Mouse (Mus musculus): ENCODE data around the gene Pik3c2b. TPM values are rescaled to one million over a fixed set of nuclear protein-coding genes. Genes with fewer than 3 reads are reported as not detected.
A peak's percentile ranks its signal among the peaks of the same experiment; 100 is the strongest.

Gene Pik3c2b
- total and polyA plus RNA-seq, 3 experiments = 14.6 to 19.9 (median 19.4) TPM

DNA sequence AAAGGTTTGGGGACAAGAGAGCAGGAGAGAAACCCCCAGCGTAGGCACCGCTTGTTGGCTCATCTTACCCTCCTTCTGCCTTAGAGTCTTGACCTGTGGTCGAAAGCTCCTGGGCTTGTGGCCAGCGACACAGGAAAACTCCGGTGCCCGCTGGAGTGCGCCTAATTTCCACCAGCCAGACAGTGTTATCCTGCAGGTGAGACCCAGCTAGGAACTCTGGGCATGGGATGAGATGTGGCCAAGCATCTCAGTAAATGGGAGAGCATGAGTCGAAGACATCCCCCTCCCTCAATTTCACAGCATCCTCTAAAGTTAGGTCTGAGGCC lies 39.9 kb downstream of the Pik3c2b start:
- 56% methylated on average over 8 of the region's 8 CpGs for WGBS
- H3K27ac ChIP-seq = peak overlapping the region; percentile 86

DNA sequence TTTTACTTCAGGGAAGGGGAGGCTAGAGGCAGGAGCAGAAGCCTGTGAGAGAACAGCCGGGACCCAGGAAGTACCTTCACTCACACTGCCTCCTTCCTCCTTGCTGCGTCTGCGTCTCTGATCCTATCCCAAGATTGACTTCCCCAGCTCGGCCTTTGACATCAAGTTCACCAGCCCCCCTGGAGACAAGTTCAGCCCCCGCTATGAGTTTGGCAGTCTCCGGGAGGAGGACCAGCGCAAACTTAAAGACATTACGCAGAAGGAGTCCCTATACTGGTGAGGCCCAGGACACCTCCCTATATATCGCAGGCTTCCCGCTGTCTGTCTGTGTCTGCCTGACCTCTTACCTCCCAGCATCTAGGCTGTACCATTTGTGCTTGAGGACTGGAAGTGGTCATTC lies 41.3 kb downstream of the Pik3c2b start:
- H3K36me3 ChIP-seq (ENCODE audit: control insufficient read depth, insufficient read depth, low read length) = peaks cover 6% of the 10 kb centered on the region; the same call in 1 of the 2 replicates
- 89% methylated on average over 10 of the region's 10 CpGs for WGBS
- no peaks in the 10 kb centered on the region for H3K27me3 ChIP-seq (ENCODE audit: control insufficient read depth, insufficient read depth, low read length)
- intact Hi-C loops (cut with DNase I) = loop anchor here (1.0 to 2.0 kb wide), 2 partner anchors 40 to 48 kb away; no protein-coding TSS in a partner anchor
- H3K4me1 ChIP-seq (ENCODE audit: control insufficient read depth, insufficient read depth, low read length) = peaks cover 7% of the 10 kb centered on the region
- H3K79me2 ChIP-seq (replicated peaks; ENCODE audit: control insufficient read depth, insufficient read depth, low read length) = no peaks in the 10 kb centered on the region; the same call in 1 of the 2 replicates
- no peak for DNase-seq
- H3K27ac ChIP-seq = no peak overlapping the region
- H3K9ac ChIP-seq (ENCODE audit: low read depth, low read length) = no peak overlapping the region
- TF ChIP-seq CTCF (IDR thresholded peaks at IDR 0.05) = no peak
- TF ChIP-seq EP300 (IDR thresholded peaks at IDR 0.05; ENCODE audit: insufficient read depth, low read depth, low read length) = no peak
- TF ChIP-seq POLR2A (IDR thresholded peaks at IDR 0.05; ENCODE audit: insufficient read depth, low read depth, low read length) = no peak
- no peak overlapping the region for H3K4me3 ChIP-seq

More for the DNA sequence above, 39.9 kb downstream of the Pik3c2b start:
- H3K27me3 ChIP-seq (ENCODE audit: control insufficient read depth, insufficient read depth, low read length) = no peaks in the 10 kb centered on the region
- intact Hi-C loops (cut with DNase I) = no loop called here
- DNase-seq = no peak
- H3K36me3 ChIP-seq (ENCODE audit: control insufficient read depth, insufficient read depth, low read length) = peaks cover 6% of the 10 kb centered on the region; the same call in 1 of the 2 replicates
- no peaks in the 10 kb centered on the region; the same call in 1 of the 2 replicates for H3K79me2 ChIP-seq (replicated peaks; ENCODE audit: control insufficient read depth, insufficient read depth, low read length)
- H3K4me3 ChIP-seq = no peak overlapping the region
- no peak overlapping the region for H3K9ac ChIP-seq (ENCODE audit: low read depth, low read length)
- TF ChIP-seq EP300 (IDR thresholded peaks at IDR 0.05; ENCODE audit: insufficient read depth, low read depth, low read length) (no peak), POLR2A (IDR thresholded peaks at IDR 0.05; ENCODE audit: insufficient read depth, low read depth, low read length) (no peak), CTCF (IDR thresholded peaks at IDR 0.05) (no peak)
- peaks cover 7% of the 10 kb centered on the region for H3K4me1 ChIP-seq (ENCODE audit: control insufficient read depth, insufficient read depth, low read length)

DNA sequence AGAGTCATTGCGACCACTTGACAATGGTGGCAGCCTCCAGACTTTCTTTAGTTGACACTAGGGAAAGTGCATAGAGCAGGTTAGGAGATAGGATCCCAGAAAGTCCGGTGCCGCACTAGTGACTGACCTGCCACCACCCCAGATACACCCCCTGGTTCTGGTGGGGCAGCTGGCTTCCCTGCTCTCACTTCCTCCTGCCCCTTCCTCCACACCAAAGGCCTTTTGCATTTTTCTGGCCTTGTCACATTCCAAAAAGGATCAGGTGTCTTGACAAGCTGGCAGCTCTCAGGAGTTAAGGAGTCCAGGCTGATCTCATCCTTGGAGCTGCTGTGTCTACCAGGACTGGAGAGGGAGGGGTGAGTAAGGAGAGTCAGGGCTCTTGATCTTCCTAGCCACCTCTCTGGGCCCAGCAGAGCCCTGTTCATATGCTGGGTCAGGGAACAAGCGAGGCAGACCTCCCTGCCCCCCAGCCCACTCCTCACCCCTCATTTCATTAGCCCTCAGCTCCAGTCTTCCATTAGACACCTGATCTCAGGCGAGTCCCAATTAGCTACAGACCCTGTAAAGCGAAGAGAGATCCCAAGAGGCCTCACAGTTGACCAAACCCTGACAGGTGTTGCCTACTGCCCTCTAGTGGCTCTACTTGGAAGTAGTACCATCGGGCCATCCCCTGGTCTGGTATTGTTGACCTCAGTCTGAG lies 41.9 kb downstream of the Pik3c2b start:
- Histone ChIP-seq H3K9ac (ENCODE audit: low read depth, low read length) (no peak overlapping the region), H3K36me3 (ENCODE audit: control insufficient read depth, insufficient read depth, low read length) (peaks cover 6% of the 10 kb centered on the region; the same call in 1 of the 2 replicates), H3K4me1 (ENCODE audit: control insufficient read depth, insufficient read depth, low read length) (peaks cover 7% of the 10 kb centered on the region), H3K27me3 (ENCODE audit: control insufficient read depth, insufficient read depth, low read length) (no peaks in the 10 kb centered on the region), H3K27ac (peak overlapping the region; percentile 23), H3K79me2 (replicated peaks; ENCODE audit: control insufficient read depth, insufficient read depth, low read length) (no peaks in the 10 kb centered on the region; the same call in 1 of the 2 replicates), H3K4me3 (no peak overlapping the region)
- DNase-seq = peak; percentile 71
- TF ChIP-seq POLR2A (IDR thresholded peaks at IDR 0.05; ENCODE audit: insufficient read depth, low read depth, low read length) = 0 out of 2 replicates have a peak, but pooled peaks have one; percentile 10
- peak; percentile 87 for TF ChIP-seq CTCF (IDR thresholded peaks at IDR 0.05)
- peak; percentile 81; the same call in 1 of the 2 replicates for TF ChIP-seq EP300 (IDR thresholded peaks at IDR 0.05; ENCODE audit: insufficient read depth, low read depth, low read length)
- 46% methylated on average over 7 of the region's 7 CpGs for WGBS
- intact Hi-C loops (cut with DNase I) = loop anchor here (1.0 to 2.0 kb wide), 2 partner anchors 41 to 48 kb away; no protein-coding TSS in a partner anchor

DNA sequence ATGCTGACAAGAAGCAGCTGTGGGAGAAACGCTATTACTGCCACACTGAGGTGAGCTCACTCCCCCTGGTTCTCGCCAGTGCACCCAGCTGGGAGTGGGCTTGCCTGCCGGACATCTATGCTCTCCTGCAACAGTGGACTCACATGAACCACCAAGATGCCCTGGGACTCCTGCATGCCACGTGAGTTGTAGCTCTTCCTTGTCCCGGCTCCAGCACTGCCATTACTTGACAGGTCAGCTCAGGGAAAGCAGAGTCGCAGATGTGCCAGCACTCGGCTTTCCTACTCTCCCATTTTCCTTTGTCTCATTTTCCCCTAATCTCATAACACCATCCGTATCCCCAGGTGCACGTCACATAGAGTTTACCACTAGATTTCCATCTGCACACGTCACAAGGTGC lies 42.7 kb downstream of the Pik3c2b start:
- Histone ChIP-seq H3K36me3 (ENCODE audit: control insufficient read depth, insufficient read depth, low read length) (peaks cover 2% of the 10 kb centered on the region; the same call in 1 of the 2 replicates), H3K4me3 (no peak overlapping the region), H3K4me1 (ENCODE audit: control insufficient read depth, insufficient read depth, low read length) (peaks cover 7% of the 10 kb centered on the region), H3K79me2 (replicated peaks; ENCODE audit: control insufficient read depth, insufficient read depth, low read length) (no peaks in the 10 kb centered on the region; the same call in 1 of the 2 replicates), H3K27me3 (ENCODE audit: control insufficient read depth, insufficient read depth, low read length) (no peaks in the 10 kb centered on the region), H3K9ac (ENCODE audit: low read depth, low read length) (no peak overlapping the region), H3K27ac (no peak overlapping the region)
- no peak for DNase-seq
- WGBS = 87% methylated on average over 10 of the region's 10 CpGs
- intact Hi-C loops (cut with DNase I) = no loop called here
- no peak for TF ChIP-seq CTCF (IDR thresholded peaks at IDR 0.05)
- TF ChIP-seq EP300 (IDR thresholded peaks at IDR 0.05; ENCODE audit: insufficient read depth, low read depth, low read length) = no peak
- 0 out of 2 replicates have a peak, but pooled peaks have one; percentile 3 for TF ChIP-seq POLR2A (IDR thresholded peaks at IDR 0.05; ENCODE audit: insufficient read depth, low read depth, low read length)

DNA sequence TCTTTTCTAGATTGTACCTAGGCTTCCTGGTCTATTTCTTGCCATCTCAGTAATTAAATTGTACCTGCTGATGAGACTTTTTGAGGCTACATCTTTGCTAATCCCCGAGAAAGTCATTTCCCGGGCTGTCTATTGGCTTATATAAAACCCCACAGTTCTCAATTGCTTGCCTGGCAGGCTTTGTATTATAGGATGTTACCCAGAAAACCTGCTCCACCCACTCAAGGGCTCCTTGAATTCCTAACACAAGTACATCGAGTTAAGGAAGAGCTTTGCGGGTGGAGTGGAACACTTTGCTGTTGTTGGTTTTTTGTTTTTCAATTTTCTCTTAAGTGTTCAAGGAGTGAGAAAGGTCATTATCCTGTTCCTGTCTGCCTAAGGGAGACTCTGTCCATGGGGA lies 43.9 kb downstream of the Pik3c2b start:
- no peaks in the 10 kb centered on the region for H3K27me3 ChIP-seq (ENCODE audit: control insufficient read depth, insufficient read depth, low read length)
- H3K9ac ChIP-seq (ENCODE audit: low read depth, low read length) = no peak overlapping the region
- peaks cover 3% of the 10 kb centered on the region for H3K4me1 ChIP-seq (ENCODE audit: control insufficient read depth, insufficient read depth, low read length)
- H3K36me3 ChIP-seq (ENCODE audit: control insufficient read depth, insufficient read depth, low read length) = no peaks in the 10 kb centered on the region
- intact Hi-C loops (cut with DNase I) = no loop called here
- H3K4me3 ChIP-seq = no peak overlapping the region
- WGBS = 79% methylated on average over 4 of the region's 4 CpGs
- H3K27ac ChIP-seq = no peak overlapping the region
- TF ChIP-seq POLR2A (IDR thresholded peaks at IDR 0.05; ENCODE audit: insufficient read depth, low read depth, low read length) (no peak), CTCF (IDR thresholded peaks at IDR 0.05) (no peak), EP300 (IDR thresholded peaks at IDR 0.05; ENCODE audit: insufficient read depth, low read depth, low read length) (no peak)
- no peak for DNase-seq
- no peaks in the 10 kb centered on the region; the same call in 1 of the 2 replicates for H3K79me2 ChIP-seq (replicated peaks; ENCODE audit: control insufficient read depth, insufficient read depth, low read length)

DNA sequence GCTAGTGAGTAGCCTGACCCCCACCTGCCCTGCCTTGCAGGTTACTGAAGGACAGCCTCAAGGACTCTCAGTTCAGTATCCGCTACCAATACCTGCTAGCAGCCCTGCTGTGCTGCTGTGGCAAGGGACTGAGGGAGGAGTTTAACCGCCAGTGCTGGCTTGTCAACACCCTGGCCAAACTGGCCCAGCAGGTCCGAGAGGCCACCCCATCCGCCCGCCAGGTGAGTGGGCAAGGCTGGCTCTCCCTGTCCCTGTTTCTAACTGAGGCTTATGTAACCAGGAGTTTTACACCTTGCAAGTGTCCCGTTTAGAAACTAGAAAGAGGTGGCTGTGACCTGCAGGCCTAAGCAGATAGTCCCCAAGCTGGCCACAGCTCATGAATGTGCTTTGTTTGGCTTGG lies 45.2 kb downstream of the Pik3c2b start:
- Histone ChIP-seq H3K27me3 (ENCODE audit: control insufficient read depth, insufficient read depth, low read length) (no peaks in the 10 kb centered on the region), H3K4me3 (no peak overlapping the region), H3K9ac (ENCODE audit: low read depth, low read length) (no peak overlapping the region), H3K79me2 (replicated peaks; ENCODE audit: control insufficient read depth, insufficient read depth, low read length) (no peaks in the 10 kb centered on the region; the same call in 1 of the 2 replicates), H3K36me3 (ENCODE audit: control insufficient read depth, insufficient read depth, low read length) (no peaks in the 10 kb centered on the region), H3K4me1 (ENCODE audit: control insufficient read depth, insufficient read depth, low read length) (no peaks in the 10 kb centered on the region), H3K27ac (no peak overlapping the region)
- intact Hi-C loops (cut with DNase I) = no loop called here
- TF ChIP-seq EP300 (IDR thresholded peaks at IDR 0.05; ENCODE audit: insufficient read depth, low read depth, low read length) = no peak
- TF ChIP-seq CTCF (IDR thresholded peaks at IDR 0.05) = no peak
- TF ChIP-seq POLR2A (IDR thresholded peaks at IDR 0.05; ENCODE audit: insufficient read depth, low read depth, low read length) = no peak
- no peak for DNase-seq
- 83% methylated on average over 6 of the region's 6 CpGs for WGBS
